Mouse (Mus musculus) spleen, adult 2 months (tissue): ENCODE results near the gene Ppp2r2d. TPM values are rescaled to one million over a fixed set of nuclear protein-coding genes. Genes with fewer than 3 reads are reported as not detected.

Source experiments
- DNase-seq, 2 experiments: peaks; one replicate each; pipeline versions ENCODE4 v3.0.0 to v3.0.0-alpha.2; 2012 to 2021; ENCODE audit warnings: low spot score in 2 of 2, low read depth in 1 of 2
- H3K27ac ChIP-seq: fragments of 200-500 bp; 2 replicates; pipeline ENCODE4 v1.5.1; 2012; ENCODE audit warnings: low read length, inconsistent platforms; ENCODE audit not compliant: insufficient read depth
- H3K27me3 ChIP-seq: fragments of 200-500 bp; 2 replicates; pipeline ENCODE4 v1.6.1; 2012; ENCODE audit warnings: mild to moderate bottlenecking, moderate library complexity, low read length, inconsistent platforms; ENCODE audit not compliant: control insufficient read depth, insufficient read depth
- H3K36me3 ChIP-seq: fragments of 200-500 bp; 2 replicates; pipeline ENCODE4 v1.6.1; 2012; ENCODE audit warnings: mild to moderate bottlenecking, low read length, inconsistent platforms; ENCODE audit not compliant: control insufficient read depth, insufficient read depth
- H3K4me1 ChIP-seq: fragments of 200-500 bp; 2 replicates; pipeline ENCODE4 v1.6.1; 2011; ENCODE audit warnings: inconsistent platforms; ENCODE audit not compliant: control insufficient read depth, insufficient read depth, insufficient read length
- H3K4me3 ChIP-seq: fragments of 200-500 bp; 2 replicates; pipeline ENCODE4 v1.5.1; 2011; ENCODE audit warnings: mild to moderate bottlenecking, inconsistent platforms; ENCODE audit not compliant: insufficient read depth, insufficient read length; ENCODE audit errors: extremely low read depth
- CTCF ChIP-seq: fragments of 200-500 bp; IDR thresholded peaks from 2 replicates; pipeline ENCODE4 v1.5.1; 2011; ENCODE audit warnings: mild to moderate bottlenecking, inconsistent platforms; ENCODE audit not compliant: insufficient read depth, insufficient read length, insufficient replicate concordance; ENCODE audit errors: extremely low read depth
- POLR2A ChIP-seq: fragments of 200-500 bp; IDR thresholded peaks from 2 replicates; pipeline ENCODE4 v1.6.1; 2011; ENCODE audit warnings: low read depth, low read length, inconsistent platforms
- WGBS: fragments of 180-500 bp; shearing (Covaris S2); methylation state at CpG from one replicate; pipeline ENCODE4 v1.1.7; 2018; 5-methylcytosine and 5-hydroxymethylcytosine counted together
- polyA plus RNA-seq: library from polyadenylated mRNA; depleted of rRNA; stranded (reverse); fragments of >200 nt; gene quantifications from 2 replicates; pipeline ENCODE4 v1.2.3, GENCODE M21; 2012

Ppp2r2d gene
- polyA plus RNA-seq, 1 experiment, result 11.3 TPM

DNA sequence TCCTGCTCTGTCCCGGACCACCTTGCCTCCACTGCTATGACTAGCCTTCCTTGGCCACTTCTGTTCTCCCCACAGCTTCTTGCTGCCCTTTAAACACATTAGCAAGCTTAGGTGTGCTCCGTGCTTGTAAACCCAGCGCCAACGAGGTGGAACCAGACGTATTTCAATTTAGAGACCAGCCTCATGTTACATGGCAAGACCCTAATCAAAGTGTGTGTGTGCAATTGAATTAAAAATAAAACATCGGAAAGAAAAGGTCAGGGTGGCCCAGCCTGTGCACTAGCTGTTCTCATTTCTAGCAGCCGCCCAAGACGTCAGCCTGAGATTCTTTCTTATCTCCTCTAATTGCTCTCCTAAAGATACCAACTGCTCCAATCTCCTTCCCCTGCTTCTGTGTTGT is 768 bp upstream of the Ppp2r2d start:
- Histone ChIP-seq H3K27ac (no peak overlapping the region), H3K27me3 (no peaks in the 10 kb centered on the region; the same call in 1 of the 2 replicates), H3K4me1 (peaks cover 16% of the 10 kb centered on the region), H3K4me3 (0 out of 2 replicates have a peak overlapping the region, but pooled peaks have one; percentile 86), H3K36me3 (peaks cover 2% of the 10 kb centered on the region; the same call in 1 of the 2 replicates)
- TF ChIP-seq CTCF, result no peak
- no peak for TF ChIP-seq POLR2A
- WGBS, result 40% methylated on average over 8 of the region's 8 CpGs
- DNase-seq, result no peak

DNA sequence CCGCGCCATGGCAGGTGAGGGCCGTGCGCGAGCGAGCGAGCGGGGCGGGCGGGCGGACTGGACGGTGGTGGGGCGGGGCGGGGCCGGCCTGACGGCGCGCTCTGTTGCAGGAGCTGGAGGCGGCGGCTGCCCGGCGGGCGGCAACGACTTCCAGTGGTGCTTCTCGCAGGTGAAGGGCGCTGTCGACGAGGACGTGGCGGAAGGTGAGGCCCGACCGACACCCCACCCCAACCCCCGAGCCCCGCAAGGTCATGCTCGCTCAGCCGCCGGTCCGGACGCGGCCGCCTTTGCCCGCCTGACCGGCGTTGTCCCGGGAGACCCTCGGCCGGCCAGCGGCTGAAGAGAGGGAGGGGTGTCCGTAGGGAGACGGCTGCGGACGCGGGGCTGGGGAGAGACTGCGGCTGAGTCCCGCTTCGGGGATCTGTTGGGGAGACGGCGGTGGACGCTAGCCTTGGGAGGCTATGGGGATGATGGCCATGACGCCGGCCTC is 668 bp downstream of the Ppp2r2d start:
- WGBS, result under 1% methylated on average over 43 of the region's 61 CpGs
- peaks cover 16% of the 10 kb centered on the region for H3K4me1 ChIP-seq
- peaks cover 2% of the 10 kb centered on the region; the same call in 1 of the 2 replicates for H3K36me3 ChIP-seq
- H3K4me3 ChIP-seq, result peak overlapping the region; percentile 86
- DNase-seq, result peak in 1 of 2 experiments; percentile 57
- TF ChIP-seq CTCF (no peak), POLR2A (no peak)
- peak overlapping the region; percentile 95 for H3K27ac ChIP-seq
- no peaks in the 10 kb centered on the region; the same call in 1 of the 2 replicates for H3K27me3 ChIP-seq

DNA sequence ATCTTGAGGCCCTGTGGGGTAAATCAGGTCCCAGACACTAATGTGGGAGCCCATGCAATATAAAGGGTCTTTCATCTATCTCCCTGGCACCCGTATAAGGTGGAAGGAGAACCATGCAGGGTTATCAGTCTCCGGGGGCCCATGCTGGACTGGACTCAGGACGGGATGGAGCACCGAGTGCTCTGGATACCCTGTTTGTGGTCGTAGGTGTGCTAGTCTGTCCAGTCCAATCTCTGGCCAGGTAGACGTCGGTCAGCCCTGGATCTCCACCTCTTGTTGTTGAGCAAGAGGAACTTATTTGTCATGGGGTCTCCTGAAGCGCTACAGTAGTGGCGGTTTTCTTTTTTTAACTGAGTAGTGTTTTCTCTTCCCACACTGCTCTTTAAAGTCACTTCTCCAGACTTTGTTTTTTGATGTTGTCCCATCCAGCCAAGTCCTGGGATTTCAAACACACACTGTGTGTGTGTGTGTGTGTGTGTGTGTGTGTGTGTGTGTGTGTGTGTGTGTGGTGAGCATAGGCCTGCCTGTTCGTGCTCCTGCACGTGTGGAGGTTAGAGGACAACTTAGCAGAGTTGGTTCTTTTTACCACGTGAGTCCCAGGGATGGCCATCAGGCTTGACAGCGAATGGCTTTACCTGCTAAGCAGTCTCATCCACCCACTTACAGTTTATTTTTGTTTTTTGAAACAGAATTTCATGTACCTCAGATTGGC is 1.6 kb downstream of the Ppp2r2d start:
- 59% methylated on average over 13 of the region's 13 CpGs for WGBS

GRCm38 (mm10) chr7:138848028-138848920 is 2.4 kb downstream of the Ppp2r2d start:
- Histone ChIP-seq H3K4me3 (no peak overlapping the region), H3K4me1 (peaks cover 16% of the 10 kb centered on the region), H3K36me3 (peaks cover 5% of the 10 kb centered on the region), H3K27me3 (no peaks in the 10 kb centered on the region; the same call in 1 of the 2 replicates), H3K27ac (no peak overlapping the region)
- DNase-seq, result no peak
- TF ChIP-seq CTCF, result no peak
- no peak for TF ChIP-seq POLR2A
- 75% methylated on average over 7 of the region's 7 CpGs for WGBS

More for the DNA sequence above, 1.6 kb downstream of the Ppp2r2d start:
- peak overlapping the region; percentile 86 for H3K4me3 ChIP-seq
- TF ChIP-seq CTCF (no peak), POLR2A (no peak)
- no peaks in the 10 kb centered on the region; the same call in 1 of the 2 replicates for H3K27me3 ChIP-seq
- H3K4me1 ChIP-seq, result peaks cover 16% of the 10 kb centered on the region
- DNase-seq, result no peak
- H3K27ac ChIP-seq, result no peak overlapping the region
- peaks cover 2% of the 10 kb centered on the region; the same call in 1 of the 2 replicates for H3K36me3 ChIP-seq

GRCm38 (mm10) chr7:138850083-138850482 is 4.2 kb downstream of the Ppp2r2d start:
- Histone ChIP-seq H3K27ac (no peak overlapping the region), H3K4me3 (no peak overlapping the region), H3K4me1 (peaks cover 13% of the 10 kb centered on the region), H3K27me3 (no peaks in the 10 kb centered on the region; the same call in 1 of the 2 replicates), H3K36me3 (peaks cover 5% of the 10 kb centered on the region)
- TF ChIP-seq POLR2A, result no peak
- no peak for TF ChIP-seq CTCF
- DNase-seq, result no peak

- Histone ChIP-seq H3K27me3 (no peaks in the 10 kb centered on the region), H3K4me3 (no peak overlapping the region), H3K27ac (no peak overlapping the region), H3K36me3 (peaks cover 5% of the 10 kb centered on the region), H3K4me1 (no peaks in the 10 kb centered on the region)
- no peak for TF ChIP-seq CTCF
- no peak for DNase-seq
- 94% methylated on average over 4 of the region's 4 CpGs for WGBS
Measured at GRCm38 (mm10) chr7:138853417-138854031, 7.6 kb downstream of the Ppp2r2d start.
